Mouse (Mus musculus): ENCODE data around the gene Stx5a. TPM values are rescaled to one million over a fixed set of nuclear protein-coding genes. Genes with fewer than 3 reads are reported as not detected.
"Not testable (repeated sequence)": the region's sequence is repeated elsewhere in the genome, so short reads cannot be mapped to it uniquely, and the experiment has no call there.

The Stx5a gene
- polyA plus RNA-seq, 1 experiment from 2014 or later, result 110 TPM

DNA sequence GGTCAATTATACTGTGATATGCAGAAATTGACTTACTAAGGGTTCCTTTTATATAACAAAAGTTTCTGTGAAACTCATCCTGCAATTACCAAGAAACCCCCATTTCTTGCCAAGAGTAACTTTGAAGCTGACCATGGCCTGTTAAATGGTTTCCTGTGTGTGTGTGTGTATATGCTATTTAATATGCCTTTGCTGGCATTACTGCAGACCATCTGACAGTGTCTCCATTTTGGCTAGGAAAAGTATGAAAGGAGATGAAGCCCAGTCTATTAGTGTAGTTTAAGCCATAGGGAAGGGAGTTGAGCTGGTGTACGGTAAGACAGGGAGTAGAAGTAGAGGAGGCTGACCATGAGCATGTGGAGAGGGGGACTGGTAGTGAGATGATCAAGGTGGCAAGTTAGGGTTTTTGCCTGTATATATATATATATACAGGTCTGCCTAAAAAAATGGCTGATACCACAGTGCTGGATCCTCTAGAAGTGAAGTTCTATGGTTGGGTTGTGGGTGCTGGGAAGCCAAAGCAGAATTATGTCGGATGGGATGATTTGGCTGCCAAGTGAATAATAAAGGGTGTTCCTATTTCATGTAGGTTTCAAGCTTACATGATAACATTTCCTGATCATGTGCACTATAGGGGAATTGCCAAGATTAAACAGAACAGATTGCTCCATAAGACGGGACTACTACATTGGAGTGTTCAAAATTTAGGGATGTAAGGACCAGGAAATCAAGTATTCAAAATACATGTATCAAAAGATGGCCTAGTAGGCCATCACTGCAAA lies 14.4 kb upstream of the Stx5a start:
- no peak for ATAC-seq (replicated peaks; ENCODE audit: insufficient number of reproducible peaks, low FRiP score, low TSS enrichment, low read depth)
- Histone ChIP-seq H3K27me3 (ENCODE audit: control insufficient read depth, insufficient read depth, low read length) (no peaks in the 10 kb centered on the region), H3K36me3 (replicated peaks; ENCODE audit: control insufficient read depth, insufficient read depth, low read depth, low read length) (peaks cover 21% of the 10 kb centered on the region), H3K4me1 (ENCODE audit: control insufficient read depth, insufficient read depth, low read length) (no peaks in the 10 kb centered on the region), H3K4me3 (ENCODE audit: low read depth, low read length) (no peak overlapping the region), H3K4me2 (ENCODE audit: low read depth, low read length) (no peak overlapping the region), H3K9me3 (replicated peaks; ENCODE audit: control insufficient read depth, low read length) (no peaks in the 10 kb centered on the region), H3K9ac (replicated peaks; ENCODE audit: low read length) (no peak overlapping the region), H3K27ac (replicated peaks; ENCODE audit: low read depth, low read length) (no peak overlapping the region; the same call in 1 of the 2 replicates)
- WGBS, result 18% methylated on average over 3 of the region's 3 CpGs
- no peak for DNase-seq (ENCODE audit: low spot score)

DNA sequence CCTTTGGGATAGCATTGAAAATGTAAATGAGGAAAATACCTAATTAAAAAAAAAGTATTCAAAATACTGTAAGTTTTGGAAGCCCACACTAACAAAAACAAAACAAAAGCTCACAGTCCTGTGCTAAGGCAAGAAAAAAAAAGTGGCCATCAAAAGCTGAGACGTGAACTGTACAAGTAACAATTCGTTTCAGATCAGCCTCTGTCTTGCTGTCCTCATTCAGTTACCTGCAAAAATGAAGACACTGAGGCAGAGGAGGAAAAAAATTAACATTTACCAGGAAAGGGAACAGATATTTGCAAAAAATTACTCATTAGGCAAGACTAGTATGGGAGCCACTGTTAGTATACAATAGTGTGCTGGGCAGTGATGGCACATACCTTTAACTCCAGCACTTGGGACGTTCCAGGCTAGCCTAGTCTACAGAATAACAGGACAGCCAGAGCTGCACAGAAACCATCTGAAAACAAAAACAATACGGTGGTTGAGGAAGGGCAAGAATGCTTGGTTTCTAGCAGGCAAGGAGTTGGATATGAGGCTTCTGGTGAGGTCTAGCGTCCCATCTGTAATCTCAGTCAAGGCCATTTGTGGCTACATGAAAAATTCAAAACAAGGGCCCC lies 13.6 kb upstream of the Stx5a start:
- WGBS, result 25% methylated on average over 5 of the region's 5 CpGs
- no peaks in the 10 kb centered on the region for H3K9me3 ChIP-seq (replicated peaks; ENCODE audit: control insufficient read depth, low read length)
- no peak for ATAC-seq (replicated peaks; ENCODE audit: insufficient number of reproducible peaks, low FRiP score, low TSS enrichment, low read depth)
- no peaks in the 10 kb centered on the region for H3K4me1 ChIP-seq (ENCODE audit: control insufficient read depth, insufficient read depth, low read length)
- DNase-seq (ENCODE audit: low spot score), result no peak
- no peaks in the 10 kb centered on the region for H3K27me3 ChIP-seq (ENCODE audit: control insufficient read depth, insufficient read depth, low read length)
- no peak overlapping the region for H3K4me2 ChIP-seq (ENCODE audit: low read depth, low read length)
- H3K27ac ChIP-seq (replicated peaks; ENCODE audit: low read depth, low read length), result no peak overlapping the region
- H3K9ac ChIP-seq (replicated peaks; ENCODE audit: low read length), result no peak overlapping the region
- H3K36me3 ChIP-seq (replicated peaks; ENCODE audit: control insufficient read depth, insufficient read depth, low read depth, low read length), result peaks cover 21% of the 10 kb centered on the region
- H3K4me3 ChIP-seq (ENCODE audit: low read depth, low read length), result no peak overlapping the region

DNA sequence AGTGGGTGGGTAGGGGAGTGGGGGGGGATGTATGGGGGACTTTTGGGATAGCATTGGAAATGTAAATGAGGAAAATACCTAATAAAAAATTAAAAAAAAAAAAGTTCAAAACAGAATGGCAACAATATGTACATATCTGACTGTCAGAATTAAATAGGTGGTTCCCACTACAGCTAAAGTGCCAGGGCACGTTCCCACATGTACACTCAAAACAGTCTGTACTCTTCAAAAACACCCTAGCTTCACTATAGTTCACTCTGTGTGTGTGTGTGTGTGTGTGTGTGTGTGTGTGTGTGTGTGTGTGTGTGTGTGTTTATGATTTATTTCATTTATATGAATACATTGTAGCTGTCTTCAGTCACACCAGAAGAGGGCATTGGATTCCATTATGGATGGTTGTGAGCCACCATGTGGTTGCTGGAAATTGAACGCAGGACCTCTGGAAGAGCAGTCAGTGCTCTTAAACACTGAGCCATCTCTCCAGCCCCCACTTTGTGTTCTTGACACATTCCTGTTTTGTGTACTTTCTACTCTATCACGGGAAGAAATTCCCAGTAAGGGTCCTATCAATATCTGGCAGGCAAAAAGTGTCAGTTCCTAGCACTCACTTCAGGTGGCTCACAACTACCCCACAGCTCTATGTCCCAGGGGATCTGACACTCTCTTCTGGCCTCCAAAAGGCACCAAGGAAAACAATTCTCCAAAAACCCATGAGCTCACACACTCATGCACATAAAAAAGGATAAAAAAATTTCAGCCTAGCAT lies 12.7 kb upstream of the Stx5a start:
- not testable (repeated sequence) for H3K9ac ChIP-seq (replicated peaks; ENCODE audit: low read length); H3K4me3 ChIP-seq (ENCODE audit: low read depth, low read length); H3K4me1 ChIP-seq (ENCODE audit: control insufficient read depth, insufficient read depth, low read length); DNase-seq (ENCODE audit: low spot score); H3K27ac ChIP-seq (replicated peaks; ENCODE audit: low read depth, low read length); ATAC-seq (replicated peaks; ENCODE audit: insufficient number of reproducible peaks, low FRiP score, low TSS enrichment, low read depth); H3K27me3 ChIP-seq (ENCODE audit: control insufficient read depth, insufficient read depth, low read length); H3K9me3 ChIP-seq (replicated peaks; ENCODE audit: control insufficient read depth, low read length); H3K4me2 ChIP-seq (ENCODE audit: low read depth, low read length)
- 53% methylated on average over 3 of the region's 3 CpGs for WGBS
- H3K36me3 ChIP-seq (replicated peaks; ENCODE audit: control insufficient read depth, insufficient read depth, low read depth, low read length), result peaks cover 21% of the 10 kb centered on the region

DNA sequence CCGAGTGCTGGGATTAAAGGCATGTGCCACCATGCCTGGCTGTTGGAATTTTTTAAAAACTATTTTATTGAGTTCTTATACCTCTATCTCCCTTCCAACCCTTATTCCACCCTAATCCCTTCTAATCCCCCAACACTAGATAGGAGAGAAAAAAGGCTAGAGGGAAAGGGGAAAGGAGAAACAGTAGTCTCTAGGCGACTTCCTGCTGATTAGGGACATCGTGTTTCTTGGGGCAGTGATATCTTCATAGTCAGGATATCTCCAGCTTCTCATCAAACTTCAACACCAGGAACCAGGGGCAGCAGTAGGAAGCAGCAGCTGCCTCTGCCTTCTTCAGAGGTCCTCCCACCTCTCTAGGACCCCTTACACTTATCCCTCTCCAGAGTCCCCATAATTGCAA lies 6.9 kb upstream of the Stx5a start:
- Histone ChIP-seq H3K27ac (replicated peaks; ENCODE audit: low read depth, low read length) (no peak overlapping the region), H3K4me3 (ENCODE audit: low read depth, low read length) (no peak overlapping the region), H3K9me3 (replicated peaks; ENCODE audit: control insufficient read depth, low read length) (no peaks in the 10 kb centered on the region), H3K27me3 (ENCODE audit: control insufficient read depth, insufficient read depth, low read length) (no peaks in the 10 kb centered on the region), H3K4me1 (ENCODE audit: control insufficient read depth, insufficient read depth, low read length) (no peaks in the 10 kb centered on the region), H3K36me3 (replicated peaks; ENCODE audit: control insufficient read depth, insufficient read depth, low read depth, low read length) (no peaks in the 10 kb centered on the region), H3K4me2 (ENCODE audit: low read depth, low read length) (no peak overlapping the region), H3K9ac (replicated peaks; ENCODE audit: low read length) (no peak overlapping the region)
- DNase-seq (ENCODE audit: low spot score) (no peak), ATAC-seq (replicated peaks; ENCODE audit: insufficient number of reproducible peaks, low FRiP score, low TSS enrichment, low read depth) (no peak)
- 78% methylated on average over 3 of the region's 3 CpGs for WGBS

DNA sequence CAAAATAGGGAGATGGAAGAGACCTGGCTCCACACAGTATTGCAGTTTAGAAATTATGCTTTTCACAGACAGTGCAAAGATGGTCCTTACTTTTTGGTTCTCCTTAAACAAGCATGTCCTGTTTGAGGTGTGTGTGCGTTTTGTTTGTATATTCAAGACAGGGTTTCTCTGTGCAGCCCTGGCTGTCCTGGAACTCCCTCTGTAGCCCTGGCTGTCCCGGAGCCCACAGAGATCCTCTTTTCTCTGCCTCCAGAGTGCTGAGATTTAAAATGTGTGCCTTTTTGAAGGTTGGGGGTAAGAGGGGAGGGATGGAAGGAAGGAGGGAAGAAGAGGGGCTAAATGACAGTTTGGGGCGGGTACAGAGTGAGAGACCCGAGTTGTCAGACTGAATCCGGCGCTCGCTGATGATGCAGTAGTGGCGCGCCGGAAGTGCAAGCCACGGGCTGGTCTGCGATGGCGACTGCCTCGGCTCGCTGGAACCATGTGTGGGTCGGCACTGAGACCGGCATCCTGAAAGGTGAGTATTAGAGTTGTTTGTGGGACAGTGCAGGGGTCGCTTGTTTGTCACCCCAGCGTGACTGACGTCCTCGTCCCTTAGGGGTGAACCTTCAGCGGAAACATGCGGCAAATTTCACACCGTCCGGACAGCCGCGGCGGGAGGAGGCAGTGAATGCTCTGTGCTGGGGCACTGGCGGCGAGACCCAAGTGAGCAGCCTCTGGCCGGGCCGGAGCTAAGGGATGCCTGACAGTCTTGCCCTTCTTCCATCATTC lies 5.6 kb upstream of the Stx5a start, which contains the start of gene Wdr74:
Gene Wdr74 (plus strand): TSS at position 439 of the 771 bp plus-strand sequence.
- peak; percentile 83 for ATAC-seq (replicated peaks; ENCODE audit: insufficient number of reproducible peaks, low FRiP score, low TSS enrichment, low read depth)
- H3K27ac ChIP-seq (replicated peaks; ENCODE audit: low read depth, low read length), result peak within 1 kb of the TSS; percentile 32; the same call in 1 of the 2 replicates
- H3K9ac ChIP-seq (replicated peaks; ENCODE audit: low read length), result peak within 1 kb of the TSS; percentile 79
- H3K4me1 ChIP-seq (ENCODE audit: control insufficient read depth, insufficient read depth, low read length), result peaks cover 1% of the 10 kb centered on the region; the same call in 1 of the 2 replicates
- H3K4me2 ChIP-seq (ENCODE audit: low read depth, low read length), result peak within 1 kb of the TSS; percentile 83
- H3K4me3 ChIP-seq (ENCODE audit: low read depth, low read length), result peak within 1 kb of the TSS; percentile 92
- H3K9me3 ChIP-seq (replicated peaks; ENCODE audit: control insufficient read depth, low read length), result no peaks in the 10 kb centered on the region
- no peaks in the 10 kb centered on the region for H3K27me3 ChIP-seq (ENCODE audit: control insufficient read depth, insufficient read depth, low read length)
- H3K36me3 ChIP-seq (replicated peaks; ENCODE audit: control insufficient read depth, insufficient read depth, low read depth, low read length), result no peaks in the 10 kb centered on the region; the same call in 1 of the 2 replicates
- under 1% methylated on average over 32 of the region's 32 CpGs for WGBS
- DNase-seq (ENCODE audit: low spot score), result peak; percentile 96

DNA sequence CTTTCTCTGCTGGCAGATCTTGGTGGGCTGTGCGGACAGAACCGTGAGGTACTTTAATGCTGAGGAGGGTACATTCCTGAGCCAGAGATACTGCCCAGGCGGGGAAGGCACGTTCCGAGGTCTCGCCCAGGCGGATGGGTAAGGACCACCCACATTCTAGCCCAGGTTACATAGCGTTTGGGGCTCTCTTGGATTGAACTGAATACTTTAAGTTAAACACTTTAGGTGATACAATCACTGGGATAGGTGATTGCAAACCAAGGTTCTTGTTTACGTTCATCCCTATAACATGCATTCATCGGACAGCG lies 5.1 kb upstream of the Stx5a start:
- ATAC-seq (replicated peaks; ENCODE audit: insufficient number of reproducible peaks, low FRiP score, low TSS enrichment, low read depth) (peak; percentile 25; the same call in 1 of the 2 replicates), DNase-seq (ENCODE audit: low spot score) (no peak)
- 3% methylated on average over 11 of the region's 11 CpGs for WGBS
- H3K4me2 ChIP-seq (ENCODE audit: low read depth, low read length), result peak overlapping the region; percentile 83
- no peaks in the 10 kb centered on the region for H3K9me3 ChIP-seq (replicated peaks; ENCODE audit: control insufficient read depth, low read length)
- H3K9ac ChIP-seq (replicated peaks; ENCODE audit: low read length), result peak overlapping the region; percentile 79
- no peaks in the 10 kb centered on the region for H3K27me3 ChIP-seq (ENCODE audit: control insufficient read depth, insufficient read depth, low read length)
- peaks cover 2% of the 10 kb centered on the region; the same call in 1 of the 2 replicates for H3K4me1 ChIP-seq (ENCODE audit: control insufficient read depth, insufficient read depth, low read length)
- no peak overlapping the region; the same call in 1 of the 2 replicates for H3K27ac ChIP-seq (replicated peaks; ENCODE audit: low read depth, low read length)
- no peaks in the 10 kb centered on the region; the same call in 1 of the 2 replicates for H3K36me3 ChIP-seq (replicated peaks; ENCODE audit: control insufficient read depth, insufficient read depth, low read depth, low read length)
- H3K4me3 ChIP-seq (ENCODE audit: low read depth, low read length), result peak overlapping the region; percentile 92

DNA sequence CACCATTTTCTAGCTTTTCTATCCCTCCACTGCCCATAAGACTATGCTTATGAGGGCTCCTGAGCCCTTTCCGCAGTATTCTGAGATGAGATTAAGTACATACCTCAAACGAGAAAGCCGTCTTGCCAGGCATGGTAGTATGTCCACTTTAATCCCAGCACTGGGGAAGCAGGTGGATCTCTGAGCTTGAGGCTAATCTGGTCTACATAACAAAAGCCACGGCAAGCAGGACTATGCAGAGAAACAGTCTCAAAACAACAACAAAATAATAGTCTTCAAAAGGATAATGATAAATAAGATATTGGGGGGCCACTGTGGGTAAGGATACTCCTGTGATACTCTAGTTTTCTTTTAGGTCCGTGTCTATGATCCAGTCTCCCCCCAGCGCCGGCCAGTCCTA lies 2.3 kb upstream of the Stx5a start:
- no peaks in the 10 kb centered on the region for H3K9me3 ChIP-seq (replicated peaks; ENCODE audit: control insufficient read depth, low read length)
- no peaks in the 10 kb centered on the region; the same call in 1 of the 2 replicates for H3K36me3 ChIP-seq (replicated peaks; ENCODE audit: control insufficient read depth, insufficient read depth, low read depth, low read length)
- H3K4me2 ChIP-seq (ENCODE audit: low read depth, low read length), result no peak overlapping the region
- DNase-seq (ENCODE audit: low spot score) (no peak), ATAC-seq (replicated peaks; ENCODE audit: insufficient number of reproducible peaks, low FRiP score, low TSS enrichment, low read depth) (no peak)
- no peaks in the 10 kb centered on the region for H3K27me3 ChIP-seq (ENCODE audit: control insufficient read depth, insufficient read depth, low read length)
- WGBS, result 91% methylated on average over 7 of the region's 7 CpGs
- H3K4me3 ChIP-seq (ENCODE audit: low read depth, low read length), result no peak overlapping the region
- H3K27ac ChIP-seq (replicated peaks; ENCODE audit: low read depth, low read length), result no peak overlapping the region
- peaks cover 2% of the 10 kb centered on the region; the same call in 1 of the 2 replicates for H3K4me1 ChIP-seq (ENCODE audit: control insufficient read depth, insufficient read depth, low read length)
- H3K9ac ChIP-seq (replicated peaks; ENCODE audit: low read length), result no peak overlapping the region

Measured in embryonic facial prominence, embryonic 11.5 days (tissue).